Mouse (Mus musculus): ENCODE results near the gene Cgrrf1.
"Not testable (repeated sequence)": the region's sequence is repeated elsewhere in the genome, so short reads cannot be mapped to it uniquely, and the experiment has no call there.

The Cgrrf1 gene

GRCm38 (mm10) chr14:46831837-46832333 lies at the start of gene Cgrrf1:
TSS of gene Cgrrf1 (plus strand) at chr14:46832125.
- in situ Hi-C loops (cut with MboI, MseI): no loop called here

- in situ Hi-C loops (cut with MboI, MseI): no loop called here
These were observed 49.6 kb upstream of the Cgrrf1 start for GRCm38 (mm10) chr14:46782187-46782828.

GRCm38 (mm10) chr14:46783327-46783926 lies 48.5 kb upstream of the Cgrrf1 start:
- in situ Hi-C loops (cut with MboI, MseI): no loop called here

GRCm38 (mm10) chr14:46785247-46785646 lies 46.7 kb upstream of the Cgrrf1 start:
- in situ Hi-C loops (cut with MboI, MseI): no loop called here

- in situ Hi-C loops (cut with MboI, MseI): no loop called here
These were observed 44.5 kb upstream of the Cgrrf1 start for GRCm38 (mm10) chr14:46787454-46787786.

- in situ Hi-C loops (cut with MboI, MseI): no loop called here
These were observed 44.0 kb upstream of the Cgrrf1 start, which contains the start of gene Cnih1 for GRCm38 (mm10) chr14:46787787-46788504. TSS of gene Cnih1 (minus strand) at chr14:46788411.

- in situ Hi-C loops (cut with MboI, MseI): no loop called here
These were observed 43.4 kb upstream of the Cgrrf1 start for GRCm38 (mm10) chr14:46788505-46788901.

- in situ Hi-C loops (cut with MboI, MseI): no loop called here
These were observed 41.6 kb upstream of the Cgrrf1 start for GRCm38 (mm10) chr14:46790303-46790702.

- in situ Hi-C loops (cut with MboI, MseI): no loop called here
These were observed 41.2 kb upstream of the Cgrrf1 start for GRCm38 (mm10) chr14:46790723-46791122.

- in situ Hi-C loops (cut with MboI, MseI): no loop called here
These were observed 37.8 kb upstream of the Cgrrf1 start for GRCm38 (mm10) chr14:46794157-46794556.

GRCm38 (mm10) chr14:46800684-46801345 lies 31.1 kb upstream of the Cgrrf1 start:
- in situ Hi-C loops (cut with MboI, MseI): no loop called here

- in situ Hi-C loops (cut with MboI, MseI): no loop called here
These were observed 28.7 kb upstream of the Cgrrf1 start for GRCm38 (mm10) chr14:46803259-46803658.

- in situ Hi-C loops (cut with MboI, MseI): no loop called here
These were observed 28.1 kb upstream of the Cgrrf1 start for GRCm38 (mm10) chr14:46803791-46804190.

- in situ Hi-C loops (cut with MboI, MseI): no loop called here
These were observed 25.7 kb upstream of the Cgrrf1 start for GRCm38 (mm10) chr14:46806186-46806585.

- in situ Hi-C loops (cut with MboI, MseI): no loop called here
These were observed 24.0 kb upstream of the Cgrrf1 start for GRCm38 (mm10) chr14:46807927-46808326.

- in situ Hi-C loops (cut with MboI, MseI): no loop called here
These were observed 16.3 kb upstream of the Cgrrf1 start for GRCm38 (mm10) chr14:46815640-46816039.

- in situ Hi-C loops (cut with MboI, MseI): no loop called here
These were observed 14.9 kb upstream of the Cgrrf1 start for GRCm38 (mm10) chr14:46816916-46817622.

- in situ Hi-C loops (cut with MboI, MseI): no loop called here
These were observed 13.2 kb upstream of the Cgrrf1 start for GRCm38 (mm10) chr14:46818743-46819142.

- in situ Hi-C loops (cut with MboI, MseI): not testable (repeated sequence)
These were observed 12.0 kb upstream of the Cgrrf1 start for GRCm38 (mm10) chr14:46819961-46820360.

GRCm38 (mm10) chr14:46821271-46821872 lies 10.6 kb upstream of the Cgrrf1 start:
- in situ Hi-C loops (cut with MboI, MseI): no loop called here
